Mouse (Mus musculus) liver, adult (tissue): ENCODE data around the gene Kcnk4.

ENCODE experiments used
- GATA4 ChIP-seq: IDR thresholded peaks from 2 replicates; pipeline ENCODE4 v1.6.1; 2014; ENCODE audit warnings: mild to moderate bottlenecking, low read length; ENCODE audit not compliant: insufficient replicate concordance

Gene Kcnk4

GRCm38 (mm10) chr19:6915276-6915675, 19.0 kb downstream of the Kcnk4 start:
- no peak for TF ChIP-seq GATA4

DNA sequence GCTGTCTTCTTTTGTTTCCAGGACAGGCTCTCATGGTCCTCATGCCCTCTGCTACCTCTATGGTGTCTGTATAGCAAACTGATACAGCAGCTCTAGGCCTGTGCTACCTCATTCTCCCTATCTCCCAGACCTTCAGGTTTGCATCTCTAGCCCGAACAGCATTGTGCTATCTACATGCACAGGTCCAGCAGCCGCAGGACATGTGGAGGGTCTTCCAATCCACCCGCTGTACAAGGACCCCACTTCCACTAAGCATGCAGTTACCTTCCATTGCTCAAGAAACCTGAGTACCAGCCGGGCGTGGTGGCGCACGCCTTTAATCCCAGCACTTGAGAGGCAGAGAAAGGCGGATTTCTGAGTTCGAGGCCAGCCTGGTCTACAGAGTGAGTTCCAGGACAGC, 19.8 kb downstream of the Kcnk4 start:
- TF ChIP-seq GATA4, result no peak

GRCm38 (mm10) chr19:6913991-6914390, 20.3 kb downstream of the Kcnk4 start:
- no peak for TF ChIP-seq GATA4

- no peak for TF ChIP-seq GATA4
These were observed 21.3 kb downstream of the Kcnk4 start for GRCm38 (mm10) chr19:6913036-6913435.

DNA sequence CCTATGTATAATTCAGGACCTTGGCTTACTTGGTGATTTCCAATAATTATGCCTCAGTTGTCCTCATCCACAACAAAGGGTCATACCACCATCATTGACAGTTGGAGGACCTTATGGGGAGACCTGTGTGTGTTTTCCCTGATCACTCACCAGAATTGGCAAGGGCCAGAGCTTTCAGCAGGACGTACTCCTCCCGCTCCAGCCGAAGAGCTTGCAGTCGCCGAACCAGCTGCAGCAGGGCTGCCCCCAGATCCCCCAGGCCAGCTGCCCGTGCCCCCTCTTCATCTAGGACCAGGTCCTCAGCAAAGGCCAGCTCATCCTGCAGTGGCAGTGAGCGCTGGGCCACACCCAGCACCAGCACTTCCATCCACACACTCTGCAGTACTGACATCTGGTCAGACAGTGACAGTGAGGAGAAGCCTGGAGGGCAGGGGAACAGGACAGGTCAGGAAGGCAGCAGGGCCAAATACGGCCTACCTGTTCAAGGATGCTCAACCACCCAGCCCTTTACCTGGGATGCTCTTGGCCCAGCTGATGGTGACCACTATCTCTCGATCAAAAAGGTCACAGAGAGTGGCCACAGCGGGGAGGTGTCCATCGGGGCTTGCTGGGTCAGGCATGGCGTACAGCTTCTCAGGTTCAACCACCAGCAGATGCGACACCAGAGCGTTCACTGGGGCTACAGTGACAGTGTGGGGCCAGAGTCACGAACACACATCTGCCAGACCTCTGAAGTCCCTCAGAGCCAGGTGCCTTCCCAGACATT, 21.9 kb downstream of the Kcnk4 start:
- no peak for TF ChIP-seq GATA4

- TF ChIP-seq GATA4, result no peak
These were observed 22.9 kb downstream of the Kcnk4 start for GRCm38 (mm10) chr19:6911101-6912074.

GRCm38 (mm10) chr19:6909507-6910289, 24.6 kb downstream of the Kcnk4 start, which contains the start of the genes Trmt112 and Prdx5:
TSS of gene Trmt112 (plus strand) at chr19:6909698.
TSS of gene Prdx5 (minus strand) at chr19:6910106.
- TF ChIP-seq GATA4, result no peak

DNA sequence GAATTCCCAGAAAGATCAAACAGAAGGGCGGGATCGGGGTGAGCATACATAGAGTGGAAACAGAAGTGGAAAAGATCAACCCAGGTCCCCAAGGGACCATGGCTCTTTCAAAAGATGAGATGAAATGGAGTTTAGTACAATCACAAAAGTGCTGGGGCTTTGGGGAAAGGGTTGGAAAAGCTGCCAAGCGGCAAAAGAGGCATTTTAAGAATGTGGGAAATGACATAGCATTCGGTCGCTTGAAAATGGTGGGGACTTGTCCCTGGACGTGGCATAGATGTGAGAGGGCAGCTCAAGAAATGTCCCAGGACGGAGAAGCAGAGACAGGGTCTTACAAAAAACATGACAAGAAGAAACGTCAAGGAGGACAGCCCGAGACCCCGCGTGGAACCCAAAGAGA, 25.3 kb downstream of the Kcnk4 start:
- TF ChIP-seq GATA4, result no peak

GRCm38 (mm10) chr19:6907811-6908540, 26.3 kb downstream of the Kcnk4 start:
- TF ChIP-seq GATA4, result no peak

DNA sequence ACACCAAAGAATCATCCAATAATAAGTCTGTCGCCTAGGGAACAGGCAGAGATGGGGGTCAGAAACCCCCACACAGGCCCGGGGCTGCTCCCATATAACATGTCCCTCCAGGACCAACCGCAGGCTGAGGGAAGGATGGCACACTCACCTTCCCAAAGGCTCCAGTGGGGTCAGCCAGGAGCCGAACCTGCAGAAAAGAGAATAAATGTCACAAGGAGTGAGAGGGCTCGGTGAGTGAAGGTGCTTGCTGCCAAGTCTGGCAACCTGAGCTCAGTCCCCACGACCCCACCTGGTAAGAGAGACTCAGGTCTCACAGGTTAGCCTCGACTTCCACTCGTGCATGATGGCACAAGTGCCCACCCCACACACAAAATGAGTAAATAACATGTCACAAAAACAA, 27.2 kb downstream of the Kcnk4 start:
- no peak for TF ChIP-seq GATA4

DNA sequence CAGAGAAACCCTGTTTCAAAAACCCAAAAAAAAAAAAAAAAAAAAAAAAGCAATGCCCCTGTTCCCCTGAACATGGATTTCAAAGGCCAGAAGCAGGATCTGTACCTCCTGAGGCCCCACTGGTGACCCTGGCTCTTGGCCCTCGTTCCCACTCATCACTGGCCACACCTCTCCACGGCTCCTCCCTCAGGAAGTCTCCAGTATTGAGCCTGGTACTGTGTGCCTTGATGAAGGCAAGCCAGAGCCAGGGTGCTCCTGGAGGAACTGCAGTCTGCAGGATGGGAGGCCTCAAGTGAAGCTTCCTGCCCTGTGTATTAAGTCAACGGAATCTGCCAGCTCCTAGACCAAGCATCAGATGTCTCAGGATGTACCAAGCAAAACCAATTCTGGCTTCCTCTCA, 28.1 kb downstream of the Kcnk4 start:
- TF ChIP-seq GATA4, result no peak

- TF ChIP-seq GATA4, result no peak
These were observed 28.7 kb downstream of the Kcnk4 start for GRCm38 (mm10) chr19:6905498-6906159.

DNA sequence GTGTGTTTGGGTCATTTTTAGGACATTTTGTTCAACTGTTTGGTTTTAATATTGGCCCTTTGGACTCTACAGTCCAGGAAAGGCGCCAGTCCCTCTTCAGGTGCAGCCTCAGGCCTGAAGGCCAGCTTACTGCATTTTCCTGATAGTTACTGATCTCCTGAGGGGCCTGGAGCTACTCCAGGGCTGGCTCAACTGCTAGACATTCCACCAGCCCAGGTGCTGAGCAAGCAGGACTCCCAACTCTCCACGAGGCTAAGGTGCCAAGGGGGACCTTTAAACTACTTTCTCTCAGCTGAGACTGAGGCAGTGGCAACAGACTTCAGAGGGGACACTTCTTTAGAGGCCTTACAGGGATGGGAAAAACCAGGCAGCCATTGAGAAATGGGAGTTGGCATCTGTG, 29.5 kb downstream of the Kcnk4 start:
- no peak for TF ChIP-seq GATA4

GRCm38 (mm10) chr19:6903031-6903430, 31.3 kb downstream of the Kcnk4 start:
- TF ChIP-seq GATA4, result no peak
